Comparison of ENCODE assay signal across 10 mouse cellular contexts in the genomic region with DNA sequence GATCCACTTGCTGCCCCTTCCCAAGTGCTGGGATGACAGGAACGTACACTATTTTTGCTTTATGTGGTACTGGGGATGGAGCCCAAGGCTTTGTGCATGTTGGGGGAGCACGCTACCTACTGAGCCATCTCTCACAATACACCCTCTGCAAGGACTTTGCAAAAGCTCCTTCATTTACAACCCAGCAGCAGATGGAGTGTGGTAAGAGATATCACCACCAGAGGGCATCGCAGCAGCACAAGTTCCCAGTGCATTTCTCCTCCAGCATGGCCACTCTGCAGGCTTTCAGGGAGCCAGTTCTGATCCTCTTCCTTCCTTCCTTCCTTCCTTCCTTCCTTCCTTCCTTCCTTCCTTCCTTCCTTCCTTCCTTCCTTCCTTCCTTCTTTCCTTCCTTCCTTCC. TPM values are rescaled to one million over a fixed set of nuclear protein-coding genes. Genes with fewer than 3 reads are reported as not detected.
DNase-seq lines count a peak whose midpoint lies in the region; ATAC-seq lines count a peak whose summit lies in the region.
"Had no signal": no experiment of that assay in that cellular context is flagged by ENCODE, and none has a peak within 500 bp of the region (broad histone marks: within the 10 kb centered on the region; RNA-seq: fewer than 3 reads in every experiment).

No protein-coding gene starts in this region.

- no peaks in the 10 kb centered on the region for H3K36me3 ChIP-seq in kidney, embryonic 15.5 days
- no peaks in the 10 kb centered on the region for H3K36me3 ChIP-seq in liver, embryonic 11.5 days (ENCODE audit: control insufficient read depth, insufficient read depth, low read length)
- H3K36me3 ChIP-seq: embryonic facial prominence, embryonic 15.5 days; stomach, embryonic 15.5 days had no signal

- 0 out of 2 replicates have a peak, but pooled peaks have one; percentile 62 for ATAC-seq in kidney, embryonic 15.5 days (replicated peaks; ENCODE audit: low FRiP score)
- peak; percentile 53 for ATAC-seq in liver, embryonic 11.5 days (replicated peaks; ENCODE audit: low FRiP score)
- ATAC-seq in neutrophil, adult 5-6 weeks (ENCODE audit: extremely low read depth, insufficient number of reproducible peaks, low FRiP score, poor library complexity, severe bottlenecking): peak; percentile 52; the same call in 1 of the 2 replicates

- no peaks in the 10 kb centered on the region for H3K9me3 ChIP-seq in kidney, embryonic 15.5 days (replicated peaks)
- no peaks in the 10 kb centered on the region for H3K9me3 ChIP-seq in liver, embryonic 11.5 days (ENCODE audit: control insufficient read depth, low read length)
- H3K9me3 ChIP-seq: embryonic facial prominence, embryonic 15.5 days; stomach, embryonic 15.5 days had no signal

- H3K27ac ChIP-seq in kidney, embryonic 15.5 days: no peak overlapping the region
- no peak overlapping the region for H3K27ac ChIP-seq in liver, embryonic 11.5 days (ENCODE audit: low read depth, low read length)
- H3K27ac ChIP-seq: embryonic facial prominence, embryonic 15.5 days; stomach, embryonic 15.5 days had no signal

- WGBS in kidney, embryonic 15.5 days: 11% methylated on average over 3 of the region's 3 CpGs
- WGBS in liver, embryonic 11.5 days: 21% methylated on average over 3 of the region's 3 CpGs

- H3K9ac ChIP-seq in kidney, embryonic 15.5 days: no peak overlapping the region
- no peak overlapping the region for H3K9ac ChIP-seq in liver, embryonic 11.5 days (ENCODE audit: low read depth, low read length)
- H3K9ac ChIP-seq: embryonic facial prominence, embryonic 15.5 days; stomach, embryonic 15.5 days had no signal

- H3K4me1 ChIP-seq in kidney, embryonic 15.5 days: no peaks in the 10 kb centered on the region
- H3K4me1 ChIP-seq in liver, embryonic 11.5 days (replicated peaks; ENCODE audit: control insufficient read depth, insufficient read depth, low read length): 0 out of 2 replicates have a peak, but pooled peaks cover 4% of the 10 kb centered on the region
- H3K4me1 ChIP-seq: embryonic facial prominence, embryonic 15.5 days; stomach, embryonic 15.5 days had no signal

- no peaks in the 10 kb centered on the region for H3K27me3 ChIP-seq in kidney, embryonic 15.5 days
- no peaks in the 10 kb centered on the region for H3K27me3 ChIP-seq in liver, embryonic 11.5 days (replicated peaks; ENCODE audit: control insufficient read depth, insufficient read depth, low read length)
- H3K27me3 ChIP-seq: embryonic facial prominence, embryonic 15.5 days; stomach, embryonic 15.5 days had no signal

- peak; percentile 66 for DNase-seq in urinary bladder, postnatal 14 days (ENCODE audit: low spot score)
- no peak for DNase-seq in urinary bladder, postnatal 10 days (ENCODE audit: low spot score)
- DNase-seq in cerebellum, postnatal 14 days: peak; percentile 77 to 83
- peak; percentile 59 to 68 for DNase-seq in frontal cortex, postnatal 25 days (ENCODE audit: low spot score in 2 of 2)
- DNase-seq in liver, embryonic 11.5 days (ENCODE audit: low spot score): no peak
- DNase-seq in thymus, postnatal 0 days (ENCODE audit: low spot score): peak; percentile 83

- H3K4me2 ChIP-seq in kidney, embryonic 15.5 days: no peak overlapping the region
- H3K4me2 ChIP-seq in liver, embryonic 11.5 days: no peak overlapping the region
- H3K4me2 ChIP-seq: embryonic facial prominence, embryonic 15.5 days; stomach, embryonic 15.5 days had no signal

- H3K4me3 ChIP-seq in kidney, embryonic 15.5 days (replicated peaks): no peak overlapping the region
- H3K4me3 ChIP-seq in liver, embryonic 11.5 days (ENCODE audit: low read depth, low read length): no peak overlapping the region
- H3K4me3 ChIP-seq: embryonic facial prominence, embryonic 15.5 days; stomach, embryonic 15.5 days had no signal

RNA-seq across cellular contexts. Expression of a gene that starts 33.6 kb away (rescaled TPM):
- polyA plus RNA-seq in kidney, embryonic 15.5 days (2015; fragmentation: Nextera tagmentation; extraction: Ambion mirVana): 0.01 and 0.04 TPM in 2 replicates
- polyA plus RNA-seq in liver, embryonic 11.5 days (2014; fragmentation: Nextera tagmentation; extraction: Ambion mirVana): not detected in 2 replicates
- 0.12 TPM in 2 replicates for total RNA-seq in neutrophil, adult 5-6 weeks (2017)
- 2.3 and 3.1 TPM in 2 replicates for polyA plus RNA-seq in thymus, postnatal 0 days (2015; fragmentation: Nextera tagmentation; extraction: Ambion mirVana)

RNA-seq across cellular contexts. Expression of a gene that starts 43.0 kb away (rescaled TPM):
- polyA plus RNA-seq in kidney, embryonic 15.5 days (2015; fragmentation: Nextera tagmentation; extraction: Ambion mirVana): 158 and 160 TPM in 2 replicates
- polyA plus RNA-seq in liver, embryonic 11.5 days (2014; fragmentation: Nextera tagmentation; extraction: Ambion mirVana): 110 TPM in 2 replicates
- 124 and 128 TPM in 2 replicates for total RNA-seq in neutrophil, adult 5-6 weeks (2017)
- 463 and 506 TPM in 2 replicates for polyA plus RNA-seq in thymus, postnatal 0 days (2015; fragmentation: Nextera tagmentation; extraction: Ambion mirVana)

Comparison
In these comparisons a context has a peak if more than half of its experiments do, and no peak if none do; other contexts are left out.
1. DNase-seq: peak in urinary bladder, postnatal 14 days (single experiment), cerebellum, postnatal 14 days (2 of 2), frontal cortex, postnatal 25 days (2 of 2) and thymus, postnatal 0 days (single experiment); none in urinary bladder, postnatal 10 days (single experiment) and liver, embryonic 11.5 days (single experiment).
2. Peak in every context shown above with its lines, with median percentiles within 50 percentile points of each other: ATAC-seq.